In the genomic region with DNA sequence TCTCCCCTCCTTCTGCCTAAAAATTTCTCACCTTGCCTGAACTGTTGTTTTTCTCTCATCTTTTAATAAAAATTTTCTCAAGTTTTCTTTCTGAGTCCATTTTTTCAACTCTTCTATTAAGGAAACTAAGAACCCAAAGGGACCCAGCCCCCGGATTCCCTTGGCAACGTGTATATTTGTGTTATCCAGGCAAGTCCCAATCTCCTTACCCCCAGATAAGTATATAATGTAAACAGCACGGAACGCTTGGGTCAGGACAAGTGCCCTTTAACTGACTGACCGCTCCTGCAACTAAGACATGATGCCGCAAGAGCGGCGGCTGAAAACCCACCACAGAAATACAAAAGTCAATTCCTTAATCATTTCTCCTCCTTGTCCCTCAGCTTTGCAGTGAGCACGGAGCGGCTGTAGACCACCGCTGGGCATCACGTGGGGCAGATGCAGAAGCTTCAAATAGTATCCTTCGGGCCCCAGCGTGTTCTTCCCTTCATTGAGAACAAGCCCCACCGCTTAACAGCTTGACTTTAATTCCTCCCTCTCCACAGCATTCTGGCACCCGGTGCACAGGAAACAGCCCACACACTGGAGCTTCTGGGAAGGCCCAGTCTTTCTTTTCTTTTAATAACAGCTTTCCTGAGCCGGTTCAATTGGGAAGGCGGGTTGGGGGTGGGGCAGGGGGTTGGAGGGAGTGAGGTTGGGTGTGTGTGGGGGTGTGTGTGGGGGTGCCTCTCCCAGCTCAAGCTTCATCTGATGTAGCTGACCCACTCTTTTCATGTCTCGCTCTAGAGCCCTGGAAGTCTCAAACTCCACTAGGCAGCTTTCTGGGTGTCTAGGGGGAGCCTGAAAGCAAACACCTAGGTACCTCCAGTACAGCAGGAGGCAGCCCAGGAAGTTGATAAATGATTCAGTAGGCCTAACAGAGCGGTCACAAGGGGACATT, we compare ENCODE assay signal across 8 mouse cellular contexts.
DNase-seq lines count a peak whose midpoint lies in the region; ATAC-seq and TF ChIP-seq lines count a peak whose summit lies in the region.

No protein-coding gene starts in this region.

- H3K9me3 ChIP-seq in ES-E14 (ENCODE audit: control insufficient read depth, insufficient read depth, low read depth, low read length): no peaks in the 10 kb centered on the region
- H3K9me3 ChIP-seq in heart, embryonic 12.5 days (replicated peaks): 0 out of 2 replicates have a peak, but pooled peaks cover 2% of the 10 kb centered on the region
- H3K9me3 ChIP-seq in midbrain, embryonic 10.5 days (replicated peaks): no peaks in the 10 kb centered on the region
- H3K9me3 ChIP-seq in stomach, embryonic 16.5 days (replicated peaks; ENCODE audit: control insufficient read depth, low read length): no peaks in the 10 kb centered on the region

- H3K4me2 ChIP-seq in heart, embryonic 12.5 days: peak overlapping the region; percentile 63
- H3K4me2 ChIP-seq in stomach, embryonic 16.5 days (ENCODE audit: low read depth, low read length): peak overlapping the region; percentile 43

- 23% methylated on average over 20 of the region's 20 CpGs for WGBS in heart, embryonic 12.5 days
- 33% methylated on average over 20 of the region's 20 CpGs for WGBS in midbrain, embryonic 10.5 days
- 16% methylated on average over 20 of the region's 20 CpGs for WGBS in stomach, embryonic 16.5 days

- no peaks in the 10 kb centered on the region for H3K27me3 ChIP-seq in heart, embryonic 12.5 days (replicated peaks)
- H3K27me3 ChIP-seq in midbrain, embryonic 10.5 days (ENCODE audit: low read depth, poor library complexity, severe bottlenecking): no peaks in the 10 kb centered on the region
- no peaks in the 10 kb centered on the region for H3K27me3 ChIP-seq in stomach, embryonic 16.5 days (ENCODE audit: control insufficient read depth, insufficient read depth, low read length)

- H3K36me3 ChIP-seq in ES-E14 (ENCODE audit: control insufficient read depth, insufficient read depth, low read length, poor library complexity, severe bottlenecking): no peaks in the 10 kb centered on the region
- no peaks in the 10 kb centered on the region for H3K36me3 ChIP-seq in heart, embryonic 12.5 days
- no peaks in the 10 kb centered on the region for H3K36me3 ChIP-seq in midbrain, embryonic 10.5 days
- no peaks in the 10 kb centered on the region for H3K36me3 ChIP-seq in stomach, embryonic 16.5 days (ENCODE audit: control insufficient read depth, insufficient read depth, low read length)

- no peak overlapping the region for H3K27ac ChIP-seq in ES-E14 (ENCODE audit: insufficient read depth, low read depth, low read length, poor library complexity, severe bottlenecking)
- H3K27ac ChIP-seq in heart, embryonic 12.5 days (ENCODE audit: poor library complexity, severe bottlenecking): peak overlapping the region; percentile 72
- H3K27ac ChIP-seq in midbrain, embryonic 10.5 days (replicated peaks): peak overlapping the region; percentile 70
- H3K27ac ChIP-seq in stomach, embryonic 16.5 days (ENCODE audit: low read length): peak overlapping the region; percentile 53; the same call in 1 of the 2 replicates

- H3K4me1 ChIP-seq in ES-E14 (ENCODE audit: control insufficient read depth in 2 of 2, insufficient read depth in 2 of 2, low read length in 2 of 2, poor library complexity in 1 of 2): no peaks in the 10 kb centered on the region
- peaks cover 19% of the 10 kb centered on the region for H3K4me1 ChIP-seq in heart, embryonic 12.5 days (replicated peaks)
- peaks cover 25% of the 10 kb centered on the region for H3K4me1 ChIP-seq in midbrain, embryonic 10.5 days
- peaks cover 8% of the 10 kb centered on the region for H3K4me1 ChIP-seq in stomach, embryonic 16.5 days (ENCODE audit: control insufficient read depth, insufficient read depth, low read length)

- H3K4me3 ChIP-seq in ES-E14 (ENCODE audit: insufficient read depth in 1 of 2, low read depth in 1 of 2, low read length in 2 of 2, poor library complexity in 1 of 2, severe bottlenecking in 1 of 2): no peak overlapping the region
- H3K4me3 ChIP-seq in heart, embryonic 12.5 days: peak overlapping the region; percentile 20
- peak overlapping the region; percentile 20; the same call in 1 of the 2 replicates for H3K4me3 ChIP-seq in midbrain, embryonic 10.5 days
- H3K4me3 ChIP-seq in stomach, embryonic 16.5 days (replicated peaks; ENCODE audit: low read length): peak overlapping the region; percentile 15

- peak; percentile 13 for DNase-seq in ES-E14 (ENCODE audit: low read depth, low spot score)
- DNase-seq in embryo, embryonic 10 days (ENCODE audit: low spot score): peak; percentile 41
- DNase-seq in layer of hippocampus, adult 8-10 months (ENCODE audit: low spot score in 2 of 2): peak; percentile 36 to 40
- peak; percentile 44 for DNase-seq in midbrain, embryonic 10.5 days (ENCODE audit: low spot score)
- DNase-seq in urinary bladder, postnatal 25 days (ENCODE audit: low spot score): no peak
- DNase-seq in spleen, adult 18-20 months: no peak

- peak; percentile 64; the same call in 1 of the 2 replicates for ATAC-seq in heart, embryonic 12.5 days (ENCODE audit: insufficient number of reproducible peaks, low FRiP score)
- ATAC-seq in stomach, embryonic 16.5 days (ENCODE audit: insufficient read depth, low FRiP score): peak; percentile 53; the same call in 1 of the 2 replicates

- no peak overlapping the region for H3K9ac ChIP-seq in ES-E14 (ENCODE audit: insufficient read depth, low read depth, low read length, poor library complexity, severe bottlenecking)
- peak overlapping the region; percentile 28; the same call in 1 of the 2 replicates for H3K9ac ChIP-seq in heart, embryonic 12.5 days
- peak overlapping the region; percentile 49; the same call in 1 of the 2 replicates for H3K9ac ChIP-seq in stomach, embryonic 16.5 days (ENCODE audit: low read length)

- in situ Hi-C loops in ES-E14 (cut with MboI; ENCODE audit: low sequenced_read_pairs in 2 of 2, unreplicated experiment in 2 of 2): no loop called here

TF ChIP-seq in ES-E14, 5 proteins besides CTCF, POLR2A, EP300 and RAD21:
- no peak for TF ChIP-seq ZNF384 (IDR thresholded peaks at IDR 0.05; ENCODE audit: low read depth, low read length)
- TF ChIP-seq ZC3H11A (IDR thresholded peaks at IDR 0.05; ENCODE audit: borderline replicate concordance, low read depth, low read length): no peak
- no peak for TF ChIP-seq CHD2 (IDR thresholded peaks at IDR 0.05; ENCODE audit: low read depth, low read length)
- TF ChIP-seq MAFK (IDR thresholded peaks at IDR 0.05; ENCODE audit: insufficient read depth, low read depth, low read length): no peak
- no peak for TF ChIP-seq HCFC1 (IDR thresholded peaks at IDR 0.05; ENCODE audit: borderline replicate concordance, insufficient read depth, low read length)
TF ChIP-seq in ES-E14: peak in this region for 0.

Comparison
In these comparisons a context has a peak if more than half of its experiments do, and no peak if none do; other contexts are left out.
1. DNase-seq: peak in ES-E14 (single experiment), embryo, embryonic 10 days (single experiment), layer of hippocampus, adult 8-10 months (2 of 2) and midbrain, embryonic 10.5 days (single experiment); none in urinary bladder, postnatal 25 days (single experiment) and spleen, adult 18-20 months (0 of 2).
2. H3K4me3 ChIP-seq: peak in heart, embryonic 12.5 days (single experiment), midbrain, embryonic 10.5 days (single experiment) and stomach, embryonic 16.5 days (single experiment); none in ES-E14 (0 of 2).